Mouse (Mus musculus): ENCODE data around the gene Rufy4.
"Not testable (repeated sequence)": the region's sequence is repeated elsewhere in the genome, so short reads cannot be mapped to it uniquely, and the experiment has no call there.

Rufy4 gene

DNA sequence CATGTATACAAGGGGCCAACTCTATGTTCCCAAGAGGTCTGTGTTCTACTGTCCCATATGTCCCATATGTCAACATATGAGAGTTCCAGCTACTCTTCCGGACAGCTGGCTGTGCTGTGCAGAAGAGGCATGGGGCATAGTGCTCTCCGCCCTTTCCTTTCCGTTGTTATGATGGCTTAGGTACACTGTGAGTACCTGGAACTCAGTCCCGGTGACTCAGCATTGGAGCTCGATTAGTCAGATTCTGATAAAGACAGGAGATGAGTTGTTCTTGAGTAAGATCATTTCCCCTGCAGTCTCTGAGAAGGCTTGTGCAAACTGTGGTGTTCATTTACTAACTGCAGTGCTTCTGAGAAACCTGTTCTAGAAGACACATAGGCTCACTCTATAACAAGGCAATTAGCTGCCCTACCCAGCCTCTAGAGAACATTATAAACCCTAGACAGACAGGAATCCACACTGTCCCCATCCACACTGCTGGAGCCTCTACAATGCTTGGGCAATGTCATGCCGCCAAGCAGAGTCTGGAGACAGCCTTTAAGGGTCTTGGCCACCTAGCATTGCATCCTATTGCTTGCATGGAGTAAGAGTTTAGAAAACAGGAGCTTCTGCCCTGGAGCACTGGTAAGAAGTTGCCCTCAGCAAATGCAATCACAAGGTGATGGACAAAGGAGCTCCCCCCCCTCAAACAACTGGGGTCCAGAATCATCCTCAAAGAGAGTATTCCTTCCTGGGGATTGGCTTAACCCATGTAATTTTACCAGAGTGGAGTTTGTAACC lies 24.0 kb downstream of the Rufy4 start:
- DNase-seq (ENCODE audit: low spot score in 2 of 2): no peak

DNA sequence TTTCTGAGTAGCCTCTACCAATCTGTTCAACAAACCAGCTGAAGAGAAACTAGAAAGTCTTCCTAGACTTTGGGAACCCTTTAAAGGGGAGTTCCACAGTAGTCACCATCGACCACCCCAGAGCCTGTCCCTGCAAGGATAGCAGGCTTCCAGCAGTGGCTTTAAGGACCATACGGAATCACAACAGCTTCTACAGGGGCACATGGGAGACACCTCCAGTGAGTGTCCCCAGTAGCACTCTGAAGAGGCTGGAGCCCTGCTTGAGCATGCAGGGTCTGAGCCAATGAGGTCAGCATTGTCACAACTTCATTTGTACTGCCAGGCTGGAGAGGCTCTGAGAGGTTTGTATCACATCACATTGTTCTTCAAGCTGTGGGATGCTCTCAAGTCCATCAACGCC lies 24.8 kb downstream of the Rufy4 start:
- DNase-seq (ENCODE audit: low spot score in 2 of 2): no peak

DNA sequence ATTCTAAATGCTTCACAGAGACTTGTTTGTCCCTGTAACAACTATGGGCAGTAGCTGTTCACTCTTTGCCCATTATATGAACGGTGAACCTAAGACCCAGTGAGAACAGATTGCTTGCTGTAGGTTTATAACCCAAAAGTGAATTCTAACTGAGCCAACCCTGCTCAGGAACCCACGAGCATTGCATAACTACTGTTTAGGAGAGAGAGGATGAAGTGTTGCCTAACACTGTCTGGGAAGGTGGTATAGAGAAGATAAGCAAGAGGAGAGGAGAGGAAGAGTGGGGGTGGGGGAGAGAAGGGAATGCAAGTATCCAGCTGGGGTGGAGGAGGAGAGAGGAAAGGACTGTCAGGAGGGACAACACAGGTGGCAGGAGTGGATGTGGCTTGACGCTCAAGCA lies 25.8 kb downstream of the Rufy4 start:
- DNase-seq (ENCODE audit: low spot score in 2 of 2): no peak

DNA sequence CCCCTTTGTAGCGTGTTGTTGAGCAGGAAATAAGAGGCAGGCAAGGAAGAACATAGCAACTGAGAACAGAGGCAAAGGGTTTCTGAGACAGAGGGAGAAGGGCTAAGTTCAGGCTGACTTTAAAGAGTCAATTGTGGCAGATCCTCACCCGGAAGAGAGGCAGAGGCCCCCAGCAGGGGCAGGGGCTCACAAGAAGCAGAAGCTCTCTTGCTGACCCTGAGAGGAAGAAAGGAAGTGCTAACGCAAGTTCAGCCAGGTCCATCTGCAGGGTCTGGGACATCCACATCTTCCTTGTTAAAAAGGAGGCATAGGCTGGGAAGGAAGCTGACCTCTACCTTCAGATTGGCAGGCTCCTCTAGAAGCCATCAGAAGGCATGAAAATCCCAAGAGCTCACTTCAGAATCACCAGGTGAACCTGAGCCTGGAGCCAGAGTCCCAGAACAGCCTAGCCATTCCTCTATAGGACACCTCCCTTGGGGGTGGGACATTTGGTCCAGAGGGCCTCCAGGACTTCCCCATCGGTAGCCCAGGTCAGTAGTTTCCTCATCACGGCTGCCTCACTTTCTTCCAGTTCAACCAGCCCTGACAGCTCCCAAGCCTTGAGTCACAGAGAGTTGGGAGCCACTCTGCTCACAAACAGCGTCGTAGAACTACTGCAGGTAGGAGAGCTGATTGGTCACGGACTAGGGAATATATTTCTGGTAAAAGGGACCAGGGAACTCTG lies 28.3 kb downstream of the Rufy4 start, which contains the start of gene Cxcr2:
Cxcr2 (plus strand) TSS at position 529 of the 724 bp plus-strand sequence.
- DNase-seq (ENCODE audit: low spot score in 2 of 2): no peak

DNA sequence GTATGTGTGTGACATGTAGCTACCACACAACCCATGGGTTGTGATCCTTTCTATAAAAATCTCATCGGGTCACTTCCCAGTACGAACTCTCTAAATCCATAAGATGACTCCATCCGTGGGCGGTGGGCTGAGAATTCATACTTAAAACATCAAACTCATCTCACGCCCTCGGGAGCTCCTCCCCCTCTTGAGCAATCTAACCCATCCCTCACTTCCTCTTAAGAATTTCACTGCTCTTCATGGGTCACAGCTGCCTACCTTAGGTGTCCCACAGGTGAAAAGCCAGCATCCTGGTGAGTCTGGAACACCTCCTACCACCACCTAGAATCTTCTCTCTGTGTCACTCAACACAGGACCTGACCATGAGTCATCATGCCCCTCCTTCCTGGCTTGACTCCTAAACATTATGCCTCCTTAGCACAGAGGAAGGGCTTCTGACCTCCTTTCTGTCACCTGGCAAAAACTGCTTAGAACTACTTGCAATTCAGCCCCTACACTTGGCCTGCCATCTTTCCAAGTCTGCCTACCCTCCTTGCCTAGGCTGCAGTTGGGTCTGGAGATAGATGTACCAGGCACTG lies 30.2 kb downstream of the Rufy4 start:
- no peak for DNase-seq (ENCODE audit: low spot score in 2 of 2)

DNA sequence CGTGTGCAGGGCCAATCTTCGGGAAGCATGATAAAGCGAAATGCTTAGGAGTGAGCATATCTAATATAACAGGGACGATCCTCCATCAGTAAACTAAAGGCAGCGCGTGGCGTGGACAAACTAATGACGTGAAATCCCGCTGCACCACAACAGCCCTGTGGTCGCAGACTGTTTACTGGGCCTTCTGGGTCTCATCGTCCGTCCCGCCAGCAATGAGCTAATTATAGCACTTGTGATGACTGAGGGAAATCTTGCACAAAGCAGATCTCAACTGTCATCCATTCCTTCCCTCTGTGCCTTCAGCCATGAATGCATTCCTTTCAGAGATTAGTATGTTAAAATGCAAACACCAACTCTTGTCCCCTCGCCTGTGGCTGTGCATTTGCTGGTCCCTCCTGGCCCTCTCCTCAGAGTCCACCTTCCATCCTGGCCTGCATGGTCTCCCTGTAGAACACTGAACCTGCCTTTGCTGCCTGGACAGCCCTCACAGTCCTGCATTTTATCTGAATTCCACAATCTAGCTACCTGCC lies 31.1 kb downstream of the Rufy4 start:
- no peak for DNase-seq (ENCODE audit: low spot score in 2 of 2)

DNA sequence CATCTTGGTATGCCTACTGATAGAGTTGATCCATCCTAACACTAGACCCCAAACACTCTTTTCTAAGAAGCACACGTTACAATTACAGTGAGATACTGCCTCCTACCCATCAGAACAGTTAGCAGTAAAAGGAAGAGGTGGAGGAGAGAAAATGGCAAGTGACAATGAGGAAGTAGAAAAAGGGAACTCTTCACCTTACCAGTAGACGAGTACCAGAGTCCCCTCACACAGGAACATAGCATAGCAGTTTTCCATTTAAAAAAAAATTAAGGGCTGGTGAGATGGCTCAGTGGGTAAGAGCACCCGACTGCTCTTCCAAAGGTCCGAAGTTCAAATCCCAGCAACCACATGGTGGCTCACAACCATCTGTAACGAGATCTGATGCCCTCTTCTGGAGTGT lies 34.3 kb downstream of the Rufy4 start:
- not testable (repeated sequence) for DNase-seq (ENCODE audit: low spot score in 2 of 2)

DNA sequence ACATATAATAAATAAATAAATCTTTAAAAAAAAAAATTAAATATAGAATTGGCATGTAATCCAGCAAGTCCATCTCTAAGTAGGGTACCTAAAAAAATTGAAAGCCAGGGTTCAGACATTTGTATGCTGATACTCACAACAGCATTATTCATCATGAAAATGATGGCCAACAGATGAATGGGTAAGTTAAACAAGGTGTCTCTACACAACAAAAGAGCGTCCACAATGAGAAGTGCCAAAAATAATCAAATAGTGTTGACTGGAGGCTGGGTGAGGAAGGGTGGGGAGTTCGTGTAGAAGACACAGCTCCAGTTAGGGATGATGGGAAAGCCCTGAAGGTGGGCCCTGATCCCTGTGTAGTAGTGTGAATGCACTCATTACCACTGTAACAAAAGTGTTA lies 34.7 kb downstream of the Rufy4 start:
- no peak for DNase-seq (ENCODE audit: low spot score in 2 of 2)

DNA sequence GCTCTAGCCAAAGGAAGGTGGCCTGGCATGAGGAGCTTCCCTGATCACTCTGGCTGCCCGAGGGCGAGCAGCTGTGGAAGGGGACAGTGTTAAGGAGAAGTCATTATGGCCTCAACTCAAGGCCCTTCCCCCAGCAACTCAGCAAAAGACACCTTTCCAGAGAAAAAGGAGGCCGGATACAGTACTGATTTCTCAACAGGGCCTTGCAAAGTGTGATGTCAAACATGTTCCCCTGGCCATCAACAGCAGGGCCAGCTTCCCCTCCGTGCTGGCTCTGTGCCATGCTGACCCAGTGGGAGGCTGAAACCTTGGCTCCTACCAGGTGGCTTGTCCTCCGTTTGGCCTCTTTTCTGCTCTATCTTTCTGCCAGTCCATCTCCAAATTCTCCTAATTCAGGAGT lies 41.8 kb downstream of the Rufy4 start:
- no peak for DNase-seq (ENCODE audit: low spot score in 2 of 2)

DNA sequence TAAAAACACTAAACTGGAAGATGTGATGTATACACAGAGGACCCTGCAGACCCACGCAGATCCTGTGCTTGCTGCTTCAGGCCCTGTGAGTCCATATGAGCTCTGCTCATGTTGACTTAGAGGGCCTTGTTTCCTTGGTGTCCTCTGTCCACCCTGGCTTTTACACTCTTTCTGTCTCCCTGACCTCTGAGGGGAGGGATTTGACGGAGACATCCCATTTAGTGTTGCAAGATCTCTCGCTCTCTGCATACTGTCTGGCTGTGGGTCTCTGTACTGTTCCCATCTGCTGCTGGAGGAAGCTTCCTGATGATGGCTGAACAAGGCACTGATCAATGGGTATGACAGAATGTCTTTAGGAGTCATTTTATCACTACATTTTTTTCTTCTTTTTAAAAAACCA lies 44.4 kb downstream of the Rufy4 start:
- DNase-seq (ENCODE audit: low spot score in 2 of 2): no peak

DNA sequence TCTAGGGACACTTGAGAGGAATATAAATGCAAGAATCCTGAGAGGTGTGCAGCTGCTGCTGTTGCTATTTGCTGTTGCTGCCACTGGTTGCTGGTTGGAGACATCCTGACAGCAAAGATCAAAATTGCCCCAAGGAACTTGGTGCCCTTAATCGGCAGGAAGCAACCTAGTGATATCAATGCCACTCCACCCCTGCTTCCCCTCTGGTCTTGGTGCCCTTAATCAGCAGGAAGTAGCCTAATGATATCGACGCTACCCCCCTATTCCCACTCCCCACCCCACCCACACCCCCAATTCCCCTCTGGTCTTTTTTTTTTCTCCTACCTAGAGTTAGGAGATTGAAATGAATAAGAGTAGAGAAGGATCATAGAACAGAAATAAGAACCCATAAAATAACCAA lies 47.4 kb downstream of the Rufy4 start:
- no peak for DNase-seq (ENCODE audit: low spot score in 2 of 2)

DNA sequence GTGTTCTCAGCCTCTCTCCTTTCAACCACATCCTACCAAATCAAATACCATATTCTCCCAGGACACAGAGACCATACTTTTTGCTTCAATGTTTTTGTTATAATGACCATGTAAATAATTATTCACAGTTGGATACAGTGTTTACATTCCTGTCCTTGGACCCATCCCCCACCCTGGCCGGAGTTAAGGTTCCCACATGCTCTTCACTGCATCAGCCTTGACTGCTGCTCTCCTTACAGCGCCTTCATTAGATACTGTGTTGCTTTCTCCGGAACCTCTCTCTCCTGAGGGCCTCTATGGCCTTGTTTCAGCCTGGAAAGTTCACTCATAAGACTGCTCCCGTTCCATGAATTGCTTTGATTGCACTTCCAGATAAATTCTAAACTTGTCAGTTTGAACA lies 50.4 kb downstream of the Rufy4 start:
- DNase-seq (ENCODE audit: low spot score in 2 of 2): no peak

DNA sequence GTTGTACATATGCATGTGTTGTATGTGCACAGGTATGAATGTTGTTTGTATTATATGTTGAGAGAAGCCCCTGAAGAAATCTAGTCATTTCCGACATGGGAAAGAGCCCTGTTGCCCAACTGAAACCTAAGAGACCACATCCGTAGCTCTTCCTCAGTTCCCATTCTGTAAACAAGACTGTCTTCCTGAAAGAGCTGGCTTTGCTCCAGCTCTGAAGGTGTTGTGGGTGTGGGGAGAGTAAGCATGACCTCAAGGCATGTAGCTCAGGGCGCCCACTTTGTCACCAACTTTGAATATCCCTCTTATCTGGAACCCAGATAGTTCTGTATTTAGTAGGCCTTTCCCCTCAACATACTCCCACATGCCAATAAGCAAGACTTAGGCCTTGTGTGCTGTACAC lies 53.3 kb downstream of the Rufy4 start:
- no peak for DNase-seq (ENCODE audit: low spot score in 2 of 2)

DNA sequence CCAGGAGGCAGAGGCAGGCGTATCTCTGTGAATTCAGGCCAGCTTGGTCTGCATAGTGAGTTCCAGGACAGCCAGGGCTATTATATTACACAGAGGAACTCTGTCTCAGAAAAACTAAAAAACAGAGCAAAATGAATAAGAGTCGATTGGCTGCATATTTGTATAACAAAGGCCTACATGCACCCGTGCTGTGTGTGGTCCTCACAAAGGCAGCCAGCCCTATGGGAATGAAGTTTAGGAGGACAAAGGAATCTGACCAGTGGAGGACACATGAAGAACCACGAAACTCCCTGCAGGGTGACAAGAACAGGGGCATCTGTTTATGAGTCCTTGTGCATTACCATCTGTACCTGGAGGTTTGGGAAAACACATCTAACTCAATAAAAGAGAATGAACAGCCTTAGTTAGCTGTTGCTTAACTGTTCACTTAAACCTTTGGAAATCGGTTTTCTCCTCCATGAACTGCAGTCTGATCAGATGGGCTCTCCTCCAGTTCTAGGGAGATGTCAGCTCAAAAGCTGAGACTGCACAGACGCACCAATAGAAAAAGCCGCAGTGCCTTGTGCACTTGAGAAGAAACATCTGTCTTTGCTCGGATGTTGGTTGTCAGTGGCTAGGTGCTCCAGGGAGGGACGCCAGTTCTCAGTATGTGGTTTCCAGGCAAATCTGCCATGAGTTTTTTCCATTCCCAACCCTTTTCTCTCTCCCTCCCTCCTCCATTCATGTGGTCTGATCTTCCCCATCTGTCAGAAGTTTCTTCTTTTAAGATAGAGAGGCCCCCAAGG lies 54.5 kb downstream of the Rufy4 start:
- DNase-seq (ENCODE audit: low spot score in 2 of 2): no peak

DNA sequence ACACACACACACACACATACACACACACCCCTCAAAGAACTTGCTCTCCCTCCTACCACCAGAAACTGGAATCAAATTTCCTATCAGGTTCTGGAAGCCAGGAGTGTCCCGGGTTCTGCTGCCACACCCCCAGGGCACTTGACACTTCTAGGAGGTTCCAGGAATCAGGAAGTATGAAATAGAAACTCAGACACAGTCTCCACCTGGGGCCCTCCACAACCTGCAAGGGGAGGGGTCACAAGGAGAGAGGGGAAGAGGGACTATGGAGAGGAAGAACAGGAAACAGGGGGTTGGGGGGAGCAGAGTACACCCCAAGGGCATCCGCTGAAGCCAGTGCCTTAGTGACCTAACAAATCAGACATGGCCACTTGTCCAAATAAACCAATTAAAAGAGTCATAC lies 56.1 kb downstream of the Rufy4 start:
- DNase-seq (ENCODE audit: low spot score in 2 of 2): no peak

DNA sequence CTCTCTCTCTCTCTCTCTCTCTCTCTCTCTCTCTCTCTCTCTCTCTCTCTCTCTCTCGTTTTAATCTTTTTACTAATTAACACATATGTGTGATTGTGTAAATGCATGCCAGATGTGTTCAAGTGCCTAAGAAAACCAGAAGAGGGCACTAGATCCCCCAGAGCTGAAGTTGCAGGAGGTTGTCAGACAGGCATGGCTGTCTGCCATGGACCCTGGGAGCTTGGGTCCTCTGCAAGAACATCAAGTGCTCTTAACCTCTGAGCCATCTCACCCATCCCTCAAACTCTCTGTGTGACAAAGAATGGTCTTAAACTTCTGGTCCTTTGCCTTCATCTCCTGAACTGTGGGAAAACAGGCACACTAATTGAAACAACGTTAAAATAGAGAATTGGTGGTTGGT lies 57.7 kb downstream of the Rufy4 start:
- DNase-seq (ENCODE audit: low spot score in 2 of 2): no peak

DNA sequence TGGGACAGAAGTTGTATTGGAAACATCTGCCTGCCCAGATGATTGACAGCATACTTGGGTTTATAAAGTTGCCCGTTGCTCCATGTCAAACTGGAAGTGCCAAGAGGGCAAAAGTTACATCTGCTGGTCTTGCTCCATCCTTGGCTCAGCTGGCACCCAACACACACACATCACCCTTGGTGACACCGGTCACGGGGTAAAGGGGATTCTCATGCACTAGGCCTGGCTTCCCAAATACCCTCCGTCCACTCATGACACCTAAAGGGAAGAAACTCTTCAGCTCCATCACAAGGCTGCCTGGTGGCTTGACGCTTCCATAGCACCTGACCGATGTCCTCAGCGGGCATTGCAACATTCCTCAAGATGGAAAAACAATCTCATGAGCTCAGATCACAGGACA lies 65.1 kb downstream of the Rufy4 start:
- DNase-seq (ENCODE audit: low spot score in 2 of 2): no peak

DNA sequence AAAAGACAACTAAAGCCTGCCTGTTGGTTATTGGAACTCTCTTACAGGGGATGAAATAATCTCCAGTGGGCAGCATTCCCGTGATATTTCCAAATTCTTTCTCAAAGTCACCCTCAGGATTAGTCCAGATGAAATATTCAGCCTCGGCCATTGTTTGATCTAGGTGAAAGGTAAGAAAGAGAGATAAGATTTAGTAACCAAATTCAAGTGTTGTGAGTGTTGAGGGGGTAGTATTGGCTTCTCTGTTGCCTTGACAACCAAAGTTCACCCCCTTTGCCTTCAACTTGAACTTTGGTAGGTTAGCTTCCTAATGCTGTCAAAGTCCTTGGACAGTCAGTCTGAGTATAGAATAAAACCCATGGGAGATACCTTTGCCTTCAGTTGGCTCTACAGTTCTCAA lies 67.4 kb downstream of the Rufy4 start:
- no peak for DNase-seq (ENCODE audit: low spot score in 2 of 2)

DNA sequence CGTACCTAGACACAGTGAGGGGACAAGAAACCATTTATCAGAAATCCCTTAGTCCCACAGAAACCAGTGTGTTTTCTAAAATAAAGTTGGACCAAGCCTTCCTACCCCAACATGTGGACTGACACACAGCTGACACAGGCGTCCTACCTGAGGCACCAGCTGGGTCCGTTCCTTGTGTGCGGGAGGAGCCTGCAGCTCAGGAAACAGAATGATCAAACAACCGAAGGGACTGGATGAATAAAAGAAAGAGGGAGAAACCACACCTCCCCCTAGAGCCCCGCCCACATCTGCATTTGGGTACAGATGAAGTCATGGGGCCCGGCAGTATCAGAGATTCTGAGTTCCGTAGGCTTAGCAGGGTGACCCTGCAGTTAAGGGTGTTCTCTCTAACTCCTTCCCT lies 69.1 kb downstream of the Rufy4 start, which contains the start of gene Cxcr1:
Cxcr1 (minus strand) TSS at position 187 of the 400 bp plus-strand sequence.
- DNase-seq (ENCODE audit: low spot score in 2 of 2): no peak

DNA sequence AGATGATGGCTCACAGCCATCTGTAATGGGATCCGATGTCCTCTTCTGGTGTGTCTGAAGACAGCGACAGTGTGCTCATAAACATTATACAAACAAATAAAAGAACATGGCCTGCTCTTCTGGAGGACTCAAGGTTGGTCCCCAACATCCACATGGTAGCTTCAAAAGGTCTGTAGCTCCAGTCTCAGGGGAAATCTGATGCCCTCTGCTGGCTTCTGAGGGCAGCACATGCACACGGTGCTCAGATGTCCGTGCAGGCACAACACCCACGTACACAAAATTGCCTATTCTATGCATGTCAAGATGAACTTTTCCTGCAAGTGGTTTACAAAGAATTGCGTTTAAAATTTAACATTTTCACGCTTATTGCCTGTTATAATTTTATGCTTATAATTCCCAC lies 70.6 kb downstream of the Rufy4 start:
- no peak for DNase-seq (ENCODE audit: low spot score in 2 of 2)

DNA sequence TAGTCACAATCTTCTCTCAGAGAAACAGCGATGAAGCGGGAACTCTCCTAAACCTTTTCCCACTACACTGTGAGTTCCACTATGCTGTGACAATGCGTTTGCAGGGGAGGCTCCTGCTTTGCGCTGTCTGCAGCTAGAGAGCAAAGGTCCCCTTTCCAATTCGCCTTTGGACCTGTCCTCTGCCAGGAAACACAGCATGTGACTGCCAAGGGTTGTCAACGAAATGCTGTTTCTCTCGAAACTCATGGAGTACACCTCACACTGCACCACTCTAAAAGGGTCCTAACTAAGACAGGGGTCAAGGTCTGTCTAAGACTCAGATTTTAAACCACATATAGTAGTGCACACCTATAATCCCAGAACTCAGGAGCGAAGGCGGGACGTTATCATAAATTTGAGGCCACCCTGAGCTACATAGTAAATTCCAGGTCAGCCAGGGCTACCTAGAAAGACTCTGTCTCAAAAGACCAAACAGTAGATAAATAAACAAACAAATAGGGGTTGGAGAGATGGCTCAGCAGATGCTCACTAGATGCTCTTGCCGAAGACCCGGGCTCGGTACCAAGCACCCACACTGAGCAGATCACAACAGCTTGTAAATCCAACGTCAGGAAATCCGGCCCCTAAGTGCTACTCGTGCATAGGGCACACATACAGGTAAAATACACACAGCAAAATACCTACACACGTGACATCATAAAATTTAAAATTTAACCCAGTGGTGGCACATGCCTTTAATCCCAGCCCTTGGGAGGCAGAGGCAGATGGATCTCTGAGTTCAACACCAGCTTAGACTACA lies 71.5 kb downstream of the Rufy4 start:
- no peak for DNase-seq (ENCODE audit: low spot score in 2 of 2)
